Mouse (Mus musculus) liver, postnatal 0 days (tissue): ENCODE results near the gene Ttc28.

Experiments used
- CTCF ChIP-seq: sonication (generic); IDR thresholded peaks from 2 replicates; pipeline ENCODE4 v1.5.1; 2016; ENCODE audit warnings: antibody characterized with exemption, low read depth
- EP300 ChIP-seq: IDR thresholded peaks from 2 replicates; pipeline ENCODE4 v1.6.1; 2016; ENCODE audit warnings: antibody characterized with exemption, low read depth, mild to moderate bottlenecking

GRCm38 (mm10) chr5:110898785-110899184 lies 19.2 kb downstream of the Ttc28 start:
- TF ChIP-seq CTCF (no peak), EP300 (no peak)
